Mouse (Mus musculus) lung, adult 2 months (tissue): Measurements from ENCODE around the gene Zbtb42. TPM values are rescaled to one million over a fixed set of nuclear protein-coding genes. Genes with fewer than 3 reads are reported as not detected.
A peak's percentile ranks its signal among the peaks of the same experiment; 100 is the strongest.

Experiments
- DNase-seq: peaks from one replicate; pipeline ENCODE4 v3.0.0; 2022
- H3K4me1 ChIP-seq: fragments of 200-500 bp; 2 replicates; pipeline ENCODE4 v1.6.1; 2011; ENCODE audit warnings: low read length; ENCODE audit not compliant: control insufficient read depth, insufficient read depth
- H3K4me3 ChIP-seq: fragments of 200-500 bp; replicated peaks from 2 replicates; pipeline ENCODE3; 2011; ENCODE audit warnings: low read depth, mild to moderate bottlenecking, control low read depth, low read length; ENCODE audit errors: extremely low read depth
- CTCF ChIP-seq: fragments of 200-500 bp; IDR thresholded peaks from 2 replicates; pipeline ENCODE4 v1.5.1; 2011; ENCODE audit warnings: mild to moderate bottlenecking, low read length, control low read depth; ENCODE audit not compliant: insufficient read depth
- POLR2A ChIP-seq: fragments of 200-500 bp; IDR thresholded peaks from 2 replicates; pipeline ENCODE4 v1.6.1; 2011; ENCODE audit warnings: low read depth, mild to moderate bottlenecking, control low read depth, low read length, borderline replicate concordance; ENCODE audit errors: extremely low read depth
- whole genome bisulfite sequencing: fragments of 180-500 bp; shearing (Covaris S2); methylation state at CpG from one replicate; pipeline ENCODE4 v1.1.7; 2018; 5-methylcytosine and 5-hydroxymethylcytosine counted together
- polyA plus RNA-seq: library from polyadenylated mRNA; depleted of rRNA; stranded (reverse); fragments of >200 nt; gene quantifications from 2 replicates; pipeline ENCODE4 v1.2.3, GENCODE M21; 2012

The Zbtb42 gene
- polyA plus RNA-seq, 1 experiment, result 51.2 TPM

GRCm38 (mm10) chr12:112683351-112683750 lies 4.7 kb downstream of the Zbtb42 start:
- no peak for DNase-seq
- TF ChIP-seq CTCF (no peak), POLR2A (no peak)
- Histone ChIP-seq H3K4me1 (peaks cover 10% of the 10 kb centered on the region), H3K4me3 (no peak overlapping the region)
- 64% methylated on average over 7 of the region's 7 CpGs for WGBS

GRCm38 (mm10) chr12:112688458-112688857 lies 9.8 kb downstream of the Zbtb42 start:
- WGBS, result 26% methylated on average over 15 of the region's 15 CpGs
- DNase-seq, result no peak
- H3K4me3 ChIP-seq, result no peak overlapping the region
- no peaks in the 10 kb centered on the region for H3K4me1 ChIP-seq
- TF ChIP-seq CTCF (no peak), POLR2A (no peak)

- Histone ChIP-seq H3K4me1 (no peaks in the 10 kb centered on the region), H3K4me3 (peak overlapping the region; percentile 82)
- 3% methylated on average over 54 of the region's 54 CpGs for WGBS
- DNase-seq, result peak; percentile 94
- TF ChIP-seq POLR2A (peak; percentile 98), CTCF (no peak)
Measured at GRCm38 (mm10) chr12:112693185-112694126, 14.8 kb downstream of the Zbtb42 start.

- 79% methylated on average over 10 of the region's 10 CpGs for WGBS
- Histone ChIP-seq H3K4me3 (no peak overlapping the region), H3K4me1 (no peaks in the 10 kb centered on the region)
- no peak for DNase-seq
- TF ChIP-seq CTCF, result no peak
- no peak for TF ChIP-seq POLR2A
Measured at GRCm38 (mm10) chr12:112694127-112694475, 15.5 kb downstream of the Zbtb42 start.

GRCm38 (mm10) chr12:112696806-112697425 lies 18.3 kb downstream of the Zbtb42 start:
- H3K4me1 ChIP-seq, result 0 out of 2 replicates have a peak, but pooled peaks cover 4% of the 10 kb centered on the region
- WGBS, result 63% methylated on average over 3 of the region's 3 CpGs
- TF ChIP-seq POLR2A (no peak), CTCF (no peak)
- no peak overlapping the region for H3K4me3 ChIP-seq
- DNase-seq, result no peak

- H3K4me3 ChIP-seq, result no peak overlapping the region
- H3K4me1 ChIP-seq, result 0 out of 2 replicates have a peak, but pooled peaks cover 4% of the 10 kb centered on the region
- TF ChIP-seq POLR2A, result no peak
- TF ChIP-seq CTCF, result no peak
- 9% methylated on average over 15 of the region's 15 CpGs for WGBS
- DNase-seq, result no peak
Measured at GRCm38 (mm10) chr12:112700522-112700921, 21.9 kb downstream of the Zbtb42 start.

- Histone ChIP-seq H3K4me3 (no peak overlapping the region), H3K4me1 (0 out of 2 replicates have a peak, but pooled peaks cover 6% of the 10 kb centered on the region)
- TF ChIP-seq CTCF (no peak), POLR2A (no peak)
- WGBS, result 27% methylated on average over 6 of the region's 6 CpGs
- DNase-seq, result no peak
Measured at GRCm38 (mm10) chr12:112702374-112703320, 24.0 kb downstream of the Zbtb42 start.

- 10% methylated on average over 32 of the region's 32 CpGs for WGBS
- H3K4me3 ChIP-seq, result peak overlapping the region; percentile 4
Measured at GRCm38 (mm10) chr12:112706704-112707572, 28.3 kb downstream of the Zbtb42 start.

GRCm38 (mm10) chr12:112707573-112707869 lies 28.9 kb downstream of the Zbtb42 start:
- WGBS, result 24% methylated on average over 8 of the region's 8 CpGs
- 0 out of 2 replicates have a peak, but pooled peaks cover 2% of the 10 kb centered on the region for H3K4me1 ChIP-seq
- no peak overlapping the region for H3K4me3 ChIP-seq
- DNase-seq, result no peak
- TF ChIP-seq POLR2A, result no peak

More at GRCm38 (mm10) chr12:112706704-112707572, 28.3 kb downstream of the Zbtb42 start:
- 0 out of 2 replicates have a peak, but pooled peaks cover 2% of the 10 kb centered on the region for H3K4me1 ChIP-seq
- TF ChIP-seq CTCF (peak; percentile 86), POLR2A (no peak)
- DNase-seq, result peak; percentile 92
